Mouse (Mus musculus) intestine, embryonic 14.5 days (tissue): ENCODE results near the gene Tmem44. TPM values are rescaled to one million over a fixed set of nuclear protein-coding genes. Genes with fewer than 3 reads are reported as not detected.
"Not testable (repeated sequence)": the region's sequence is repeated elsewhere in the genome, so short reads cannot be mapped to it uniquely, and the experiment has no call there.

Experiments
- ATAC-seq: fragments of 200-750 bp; cut with Nextera tagmentation; replicated peaks from 2 replicates; pipeline ENCODE4 v1.8.0; 2017; ENCODE audit warnings: low read depth, moderate number of reproducible peaks, moderate TSS enrichment, moderate library complexity; ENCODE audit not compliant: low FRiP score, low TSS enrichment
- DNase-seq: peaks from one replicate; pipeline ENCODE4 v3.0.0-alpha.2; 2018; ENCODE audit warnings: low spot score
- H3K27ac ChIP-seq: fragments of 300-500 bp; sonication (generic); 2 replicates; pipeline ENCODE4 v1.5.1; 2014; ENCODE audit warnings: low read depth, mild to moderate bottlenecking, control low read depth
- H3K27me3 ChIP-seq: fragments of 300-500 bp; sonication (generic); replicated peaks from 2 replicates; pipeline ENCODE4 v1.6.1; 2014; ENCODE audit warnings: low read length, control low read depth; ENCODE audit not compliant: control insufficient read depth, insufficient read depth
- H3K36me3 ChIP-seq: fragments of 300-500 bp; sonication (generic); 2 replicates; pipeline ENCODE4 v1.6.1; 2014; ENCODE audit warnings: low read length, control low read depth; ENCODE audit not compliant: control insufficient read depth, insufficient read depth
- H3K4me1 ChIP-seq: fragments of 300-500 bp; sonication (generic); replicated peaks from 2 replicates; pipeline ENCODE4 v1.6.1; 2014; ENCODE audit warnings: low read length, control low read depth, mixed read lengths; ENCODE audit not compliant: control insufficient read depth, insufficient read depth
- H3K4me2 ChIP-seq: fragments of 300-500 bp; sonication (generic); 2 replicates; pipeline ENCODE4 v1.6.1; 2014; ENCODE audit warnings: low read length
- H3K4me3 ChIP-seq: fragments of 300-500 bp; sonication (generic); 2 replicates; pipeline ENCODE4 v1.5.1; 2014; ENCODE audit warnings: low read depth, low read length, control low read depth, mixed read lengths
- H3K9ac ChIP-seq: fragments of 300-500 bp; sonication (generic); 2 replicates; pipeline ENCODE4 v1.6.1; 2014; ENCODE audit warnings: mild to moderate bottlenecking, low read length
- H3K9me3 ChIP-seq: fragments of 300-500 bp; sonication (generic); 2 replicates; pipeline ENCODE4 v1.6.1; 2016; ENCODE audit warnings: low read length, control low read depth; ENCODE audit not compliant: control insufficient read depth
- WGBS: fragments of 180-500 bp; shearing (Covaris S2); extraction: QIAGEN DNeasy Blood & Tissue Kit; methylation state at CpG from one replicate; pipeline ENCODE4 v1.1.7; 2014; 5-methylcytosine and 5-hydroxymethylcytosine counted together
- polyA plus RNA-seq: library from polyadenylated mRNA; unstranded; fragments of >200 nt; fragmentation: Nextera tagmentation; extraction: Ambion mirVana; gene quantifications from 2 replicates; pipeline ENCODE4 v1.2.1, GENCODE M21; 2014

The Tmem44 gene
- polyA plus RNA-seq, 1 experiment from 2014 or later = 15.6 TPM

DNA sequence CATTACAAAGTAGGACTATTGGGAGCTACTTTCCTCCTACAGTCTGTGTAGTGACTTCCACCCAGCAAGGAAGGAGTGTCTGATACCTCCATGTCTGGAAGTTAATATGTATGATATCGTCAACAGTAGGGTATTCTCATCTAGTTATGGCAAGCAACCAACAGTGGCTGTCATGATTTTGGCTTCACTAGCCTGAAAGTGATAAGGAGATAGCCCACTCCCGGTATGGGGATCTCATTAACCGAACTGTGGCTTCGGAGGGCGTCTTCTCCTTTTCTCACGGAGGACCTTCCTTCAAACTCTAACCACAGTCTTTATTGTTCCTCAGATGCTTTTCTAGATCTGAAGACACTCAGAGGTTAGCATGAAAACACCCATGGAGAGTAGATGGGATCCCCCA, 81.7 kb downstream of the Tmem44 start:
- no peak overlapping the region for H3K27ac ChIP-seq
- H3K36me3 ChIP-seq = no peaks in the 10 kb centered on the region
- WGBS = 91% methylated on average over 6 of the region's 6 CpGs
- H3K4me1 ChIP-seq = no peaks in the 10 kb centered on the region
- ATAC-seq (no peak), DNase-seq (no peak)
- peaks cover 6% of the 10 kb centered on the region; the same call in 1 of the 2 replicates for H3K9me3 ChIP-seq
- H3K4me3 ChIP-seq = no peak overlapping the region
- H3K27me3 ChIP-seq = no peaks in the 10 kb centered on the region
- no peak overlapping the region for H3K4me2 ChIP-seq
- no peak overlapping the region for H3K9ac ChIP-seq

- no peaks in the 10 kb centered on the region for H3K4me1 ChIP-seq
- no peak overlapping the region for H3K9ac ChIP-seq
- peaks cover 4% of the 10 kb centered on the region; the same call in 1 of the 2 replicates for H3K9me3 ChIP-seq
- H3K4me2 ChIP-seq = no peak overlapping the region
- H3K36me3 ChIP-seq = no peaks in the 10 kb centered on the region
- H3K27ac ChIP-seq = no peak overlapping the region
- no peaks in the 10 kb centered on the region for H3K27me3 ChIP-seq
- DNase-seq (no peak), ATAC-seq (no peak)
- 54% methylated on average over 5 of the region's 5 CpGs for WGBS
- H3K4me3 ChIP-seq = no peak overlapping the region
Measured at GRCm38 (mm10) chr16:30465680-30466298, 84.9 kb downstream of the Tmem44 start.

- H3K4me1 ChIP-seq, H3K9me3 ChIP-seq, H3K9ac ChIP-seq, H3K27ac ChIP-seq, H3K4me2 ChIP-seq, H3K4me3 ChIP-seq, DNase-seq, ATAC-seq, H3K27me3 ChIP-seq, H3K36me3 ChIP-seq: not testable (repeated sequence)
- 86% methylated on average over 3 of the region's 3 CpGs for WGBS
Measured at GRCm38 (mm10) chr16:30464742-30465141, 85.9 kb downstream of the Tmem44 start.

Other genes with a start within 250 kb of the Tmem44 start
- gene Gp5, start 240.1 kb downstream of the Tmem44 start, polyA plus RNA-seq = 0.65 and 0.80 TPM in 2 replicates
- 23.5 and 28.3 TPM in 2 replicates for gene Atp13a3, start 144.9 kb downstream of the Tmem44 start, polyA plus RNA-seq
- 69.4 and 70.3 TPM in 2 replicates for gene Lsg1, start 36.8 kb upstream of the Tmem44 start, polyA plus RNA-seq
- gene Fam43a, start 48.9 kb upstream of the Tmem44 start, polyA plus RNA-seq = 5.9 and 6.8 TPM in 2 replicates